ENCODE assay signal across 14 mouse cellular contexts in genomic region chr5:120696057-120696743, GRCm38 (mm10). TPM values are rescaled to one million over a fixed set of nuclear protein-coding genes. Genes with fewer than 3 reads are reported as not detected.
DNase-seq lines count a peak whose midpoint lies in the region; ATAC-seq and TF ChIP-seq lines count a peak whose summit lies in the region.
"Had no signal": no experiment of that assay in that cellular context is flagged by ENCODE, and none has a peak within 500 bp of the region (broad histone marks: within the 10 kb centered on the region; RNA-seq: fewer than 3 reads in every experiment).

No protein-coding gene starts in this region.

- H3K4me3 ChIP-seq in forebrain, postnatal 0 days (ENCODE audit: low read depth, low read length), result no peak overlapping the region
- no peak overlapping the region for H3K4me3 ChIP-seq in forebrain, embryonic 13.5 days
- no peak overlapping the region for H3K4me3 ChIP-seq in liver, embryonic 13.5 days (replicated peaks)
- H3K4me3 ChIP-seq: forebrain, embryonic 10.5 days; heart, embryonic 13.5 days; hindbrain, embryonic 13.5 days; kidney, embryonic 15.5 days had no signal

- H3K27me3 ChIP-seq in forebrain, postnatal 0 days (ENCODE audit: insufficient read depth, low read length), result no peaks in the 10 kb centered on the region; the same call in 1 of the 2 replicates
- peaks cover 67% of the 10 kb centered on the region for H3K27me3 ChIP-seq in forebrain, embryonic 13.5 days
- peaks cover 75% of the 10 kb centered on the region for H3K27me3 ChIP-seq in liver, embryonic 13.5 days

- no peak overlapping the region for H3K4me2 ChIP-seq in forebrain, postnatal 0 days (ENCODE audit: low read depth)
- H3K4me2 ChIP-seq in forebrain, embryonic 13.5 days, result no peak overlapping the region
- no peak overlapping the region for H3K4me2 ChIP-seq in liver, embryonic 13.5 days
- H3K4me2 ChIP-seq: heart, embryonic 13.5 days; hindbrain, embryonic 13.5 days; kidney, embryonic 15.5 days had no signal

- peaks cover 39% of the 10 kb centered on the region for H3K36me3 ChIP-seq in forebrain, postnatal 0 days (ENCODE audit: insufficient read depth)
- peaks cover 14% of the 10 kb centered on the region for H3K36me3 ChIP-seq in forebrain, embryonic 13.5 days (ENCODE audit: poor library complexity, severe bottlenecking)
- no peaks in the 10 kb centered on the region for H3K36me3 ChIP-seq in liver, embryonic 13.5 days
- H3K36me3 ChIP-seq: forebrain, embryonic 10.5 days; heart, embryonic 13.5 days; kidney, embryonic 15.5 days had no signal

- no peak for ATAC-seq in forebrain, postnatal 0 days
- ATAC-seq in forebrain, embryonic 13.5 days, result no peak
- ATAC-seq in CD4-positive, CD25-positive, alpha-beta regulatory T cell, adult 4 months, result peak; percentile 20
- ATAC-seq in liver, embryonic 13.5 days (ENCODE audit: low read depth), result peak; percentile 51; the same call in 1 of the 2 replicates

- peak; percentile 59 for DNase-seq in forebrain, postnatal 0 days
- peak; percentile 34 for DNase-seq in 416B (ENCODE audit: low read depth)
- DNase-seq in liver, embryonic 13.5 days, result no peak
- no peak for DNase-seq in layer of hippocampus, adult 9-11 months
- no peak for DNase-seq in layer of hippocampus, postnatal 14 days (ENCODE audit: low spot score in 2 of 2)
- DNase-seq: adrenal gland, adult 2 months; gastrocnemius, postnatal 25 days; layer of hippocampus, postnatal 36 days had no signal

- H3K27ac ChIP-seq in forebrain, postnatal 0 days (ENCODE audit: low read depth, low read length), result no peak overlapping the region
- H3K27ac ChIP-seq in forebrain, embryonic 13.5 days, result no peak overlapping the region
- H3K27ac ChIP-seq in liver, embryonic 13.5 days, result no peak overlapping the region
- H3K27ac ChIP-seq: forebrain, embryonic 10.5 days; heart, embryonic 13.5 days; hindbrain, embryonic 13.5 days; kidney, embryonic 15.5 days had no signal

- TF ChIP-seq CTCF in forebrain, postnatal 0 days (IDR thresholded peaks at IDR 0.05; ENCODE audit: low read depth), result no peak

- no peaks in the 10 kb centered on the region for H3K4me1 ChIP-seq in forebrain, postnatal 0 days (ENCODE audit: insufficient read depth)
- peaks cover 25% of the 10 kb centered on the region for H3K4me1 ChIP-seq in forebrain, embryonic 13.5 days
- H3K4me1 ChIP-seq in liver, embryonic 13.5 days (replicated peaks), result no peaks in the 10 kb centered on the region

- H3K9me3 ChIP-seq in forebrain, postnatal 0 days (ENCODE audit: low read length), result no peaks in the 10 kb centered on the region
- H3K9me3 ChIP-seq in forebrain, embryonic 13.5 days (replicated peaks), result no peaks in the 10 kb centered on the region
- H3K9me3 ChIP-seq in liver, embryonic 13.5 days (replicated peaks), result no peaks in the 10 kb centered on the region
- H3K9me3 ChIP-seq: forebrain, embryonic 10.5 days; heart, embryonic 13.5 days; hindbrain, embryonic 13.5 days; kidney, embryonic 15.5 days had no signal

- 73% methylated on average over 16 of the region's 16 CpGs for WGBS in forebrain, postnatal 0 days
- WGBS in forebrain, embryonic 13.5 days, result 80% methylated on average over 16 of the region's 16 CpGs
- WGBS in liver, embryonic 13.5 days (ENCODE audit: insufficient replicate concordance), result 51% methylated on average over 16 of the region's 16 CpGs

- no peak overlapping the region for H3K9ac ChIP-seq in forebrain, postnatal 0 days
- no peak overlapping the region for H3K9ac ChIP-seq in forebrain, embryonic 13.5 days
- H3K9ac ChIP-seq in liver, embryonic 13.5 days, result no peak overlapping the region
- H3K9ac ChIP-seq: heart, embryonic 13.5 days; kidney, embryonic 15.5 days had no signal

RNA-seq across cellular contexts. Expression of gene Dtx1, which starts 15.5 kb away (rescaled TPM):
- total RNA-seq in forebrain, postnatal 0 days (2014; rRNA removed), result 154 and 193 TPM in 2 replicates
- 59.4 and 65.2 TPM in 2 replicates for polyA plus RNA-seq in forebrain, postnatal 0 days (2015; fragmentation: Nextera tagmentation; extraction: Ambion mirVana)
- polyA plus RNA-seq in forebrain, embryonic 13.5 days (2015; fragmentation: Nextera tagmentation; extraction: Ambion mirVana), result 17.9 and 18.1 TPM in 2 replicates
- polyA plus RNA-seq in CD4-positive, CD25-positive, alpha-beta regulatory T cell, adult 4 months (2017; shearing (Covaris generic)), result 10 to 100 TPM; 33.4 to 47.7 TPM
- 0.21 and 0.53 TPM in 2 replicates for polyA plus RNA-seq in liver, embryonic 13.5 days (2015; fragmentation: Nextera tagmentation; extraction: Ambion mirVana)
- 10 to 100 TPM; 70.5 to 74.2 TPM for total RNA-seq in layer of hippocampus, postnatal 14 days (2021)

RNA-seq across cellular contexts. Expression of gene Rasal1, which starts 47.6 kb away (rescaled TPM):
- 25.9 and 36.8 TPM in 2 replicates for total RNA-seq in forebrain, postnatal 0 days (2014; rRNA removed)
- polyA plus RNA-seq in forebrain, postnatal 0 days (2015; fragmentation: Nextera tagmentation; extraction: Ambion mirVana), result 14.0 and 20.0 TPM in 2 replicates
- 0.27 and 0.79 TPM in 2 replicates for polyA plus RNA-seq in forebrain, embryonic 13.5 days (2015; fragmentation: Nextera tagmentation; extraction: Ambion mirVana)
- 10 to 100 TPM in 1 of 2 experiments, 1 to 10 TPM in 1; 7.2 to 15.4 TPM for polyA plus RNA-seq in CD4-positive, CD25-positive, alpha-beta regulatory T cell, adult 4 months (2017; shearing (Covaris generic))
- 0.18 and 0.22 TPM in 2 replicates for polyA plus RNA-seq in liver, embryonic 13.5 days (2015; fragmentation: Nextera tagmentation; extraction: Ambion mirVana)
- 10 to 100 TPM; 82.3 to 92.4 TPM for total RNA-seq in layer of hippocampus, postnatal 14 days (2021)
- total RNA-seq: gastrocnemius, postnatal 25 days had no signal

RNA-seq across cellular contexts. Expression of gene Oas2, which starts 53.5 kb away (rescaled TPM):
- total RNA-seq in forebrain, postnatal 0 days (2014; rRNA removed), result 0.38 and 0.71 TPM in 2 replicates
- polyA plus RNA-seq in forebrain, postnatal 0 days (2015; fragmentation: Nextera tagmentation; extraction: Ambion mirVana), result 0.19 and 0.30 TPM in 2 replicates
- 0.09 TPM in 1 of 2 replicates, not detected in the other for polyA plus RNA-seq in forebrain, embryonic 13.5 days (2015; fragmentation: Nextera tagmentation; extraction: Ambion mirVana)
- polyA plus RNA-seq in CD4-positive, CD25-positive, alpha-beta regulatory T cell, adult 4 months (2017; shearing (Covaris generic)), result 1 to 10 TPM; 1.6 to 3.6 TPM
- 0.25 and 0.34 TPM in 2 replicates for polyA plus RNA-seq in liver, embryonic 13.5 days (2015; fragmentation: Nextera tagmentation; extraction: Ambion mirVana)
- under 1 TPM; 0.12 to 0.16 TPM for total RNA-seq in layer of hippocampus, postnatal 14 days (2021)
- polyA plus RNA-seq: forebrain, embryonic 10.5 days had no signal

Comparison
In these comparisons a context has a peak if more than half of its experiments do, and no peak if none do; other contexts are left out.
1. ATAC-seq: peak in CD4-positive, CD25-positive, alpha-beta regulatory T cell, adult 4 months (single experiment) and liver, embryonic 13.5 days (single experiment); none in forebrain, postnatal 0 days (single experiment) and forebrain, embryonic 13.5 days (single experiment).
2. DNase-seq: peak in forebrain, postnatal 0 days (single experiment) and 416B (single experiment); none in liver, embryonic 13.5 days (single experiment), layer of hippocampus, adult 9-11 months (single experiment) and layer of hippocampus, postnatal 14 days (0 of 2).
3. RNA of gene Dtx1, which starts 15.5 kb away (polyA plus RNA-seq): 59.4 to 65.2 TPM in forebrain, postnatal 0 days, 33.4 to 47.7 TPM in CD4-positive, CD25-positive, alpha-beta regulatory T cell, adult 4 months and 17.9 to 18.1 TPM in forebrain, embryonic 13.5 days; 0.21 to 0.53 TPM in liver, embryonic 13.5 days; every median in the first group is over 10 times any median in the second.